Mouse (Mus musculus) megakaryocyte, embryonic 14.5 days (primary cell): ENCODE measurements around the gene Cbr3.

Experiments
- FLI1 ChIP-seq: IDR thresholded peaks from 2 replicates; pipeline ENCODE4 v1.6.1; 2012; ENCODE audit warnings: low read length, inconsistent platforms, mixed read lengths
- GATA1 ChIP-seq: IDR thresholded peaks from 3 replicates; pipeline ENCODE4 v1.6.1; 2012; ENCODE audit warnings: mixed read lengths, low read length, inconsistent platforms, borderline replicate concordance

- TF ChIP-seq GATA1 (no peak), FLI1 (no peak)
These were observed 31.4 kb downstream of the Cbr3 start for GRCm38 (mm10) chr16:93714426-93714825.
